Mouse (Mus musculus) brain, embryonic 14.5 days (tissue): ENCODE results near the gene Dcaf1.

Source experiments
- CTCF ChIP-seq: fragments of 200-500 bp; IDR thresholded peaks from 2 replicates; pipeline ENCODE4 v1.5.1; 2012; ENCODE audit warnings: inconsistent platforms, mild to moderate bottlenecking, moderate library complexity, borderline replicate concordance; ENCODE audit not compliant: insufficient read depth, insufficient read length; ENCODE audit errors: extremely low read depth
- POLR2A ChIP-seq: fragments of 200-500 bp; IDR thresholded peaks from 2 replicates; pipeline ENCODE4 v1.6.1; 2012; ENCODE audit warnings: mild to moderate bottlenecking, inconsistent platforms, borderline replicate concordance; ENCODE audit not compliant: poor library complexity, insufficient read depth, insufficient read length, severe bottlenecking; ENCODE audit errors: extremely low read depth

GRCm38 (mm10) chr9:106893327-106893726, 71.7 kb downstream of the Dcaf1 start:
- TF ChIP-seq POLR2A (no peak), CTCF (no peak)
